Mouse (Mus musculus) heart, adult 10 weeks (tissue): Measurements from ENCODE around the gene Vmn1r1. TPM values are rescaled to one million over a fixed set of nuclear protein-coding genes. Genes with fewer than 3 reads are reported as not detected.

Experiments
- polyA plus RNA-seq: library from polyadenylated mRNA; stranded (reverse); fragments of 350-450 nt; fragmentation: Illumina TruSeq; extraction: RNeasy Lipid Tissue Mini Kit (QIAGEN cat#74804); gene quantifications from one replicate; pipeline ENCODE4 v1.2.3, GENCODE M21; 2014; ENCODE audit warnings: low read depth, low replicate concordance

The Vmn1r1 gene
- not detected for polyA plus RNA-seq

DNA sequence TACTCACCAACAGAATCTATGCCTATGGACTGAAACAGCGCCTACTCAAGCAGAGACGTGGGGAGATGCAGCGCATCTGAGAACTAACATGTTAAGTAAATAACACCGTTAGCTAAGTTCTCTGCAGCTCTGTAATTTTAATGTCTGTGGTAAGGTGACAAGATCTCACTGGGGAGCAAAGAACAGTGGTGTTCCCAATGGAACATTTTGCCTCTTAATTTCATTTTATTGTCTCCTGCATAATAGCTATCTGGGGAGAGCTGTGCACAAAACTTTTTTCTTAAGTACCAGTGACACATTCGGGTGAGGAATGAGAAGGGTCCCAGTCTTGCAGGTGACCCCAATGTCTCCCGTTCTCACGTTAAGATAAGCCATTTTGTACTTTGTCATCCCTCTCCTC lies at the start of gene Vmn1r1:
Gene Vmn1r1, minus strand, starts transcription at position 101 of the 400 bp plus-strand sequence.

DNA sequence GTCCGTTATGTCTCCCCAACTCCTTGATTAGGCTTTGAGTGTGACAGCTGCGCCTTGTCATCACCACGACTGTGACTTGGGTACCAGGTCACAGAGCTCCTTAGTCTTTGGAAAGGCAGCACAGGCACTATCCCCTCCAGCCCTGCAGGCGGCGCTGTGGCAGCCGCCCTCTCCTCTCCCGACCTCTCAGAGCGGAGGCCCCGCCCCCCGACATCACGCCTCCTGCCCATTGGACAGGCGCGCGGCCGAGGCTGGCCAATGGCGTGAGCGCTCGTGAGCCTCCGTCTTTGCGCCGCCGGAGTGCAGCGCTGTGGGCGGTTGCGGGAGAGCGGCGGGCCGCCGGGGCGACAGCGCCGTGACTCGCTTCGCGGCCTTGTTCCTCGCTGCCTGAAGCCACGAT lies 39.8 kb downstream of the Vmn1r1 start, which contains the start of gene Srp9:
Gene Srp9, plus strand, starts transcription at position 232 of the 400 bp plus-strand sequence.

Other genes with a start within 250 kb of the Vmn1r1 start
- gene Enah, start 144.5 kb downstream of the Vmn1r1 start, polyA plus RNA-seq = 83.3 TPM
- gene Srp9, start 39.7 kb downstream of the Vmn1r1 start, polyA plus RNA-seq = 71.0 TPM
- gene Degs1, start 118.3 kb upstream of the Vmn1r1 start, polyA plus RNA-seq = 62.0 TPM
- gene Fbxo28, start 177.1 kb upstream of the Vmn1r1 start, polyA plus RNA-seq = 14.0 TPM
- 8.6 TPM for gene Trp53bp2, start 244.7 kb upstream of the Vmn1r1 start, polyA plus RNA-seq